Mouse (Mus musculus): ENCODE results near the gene Rcc1.

- no peak for TF ChIP-seq CTCF (IDR thresholded peaks at IDR 0.05; ENCODE audit: borderline replicate concordance, control insufficient read depth, extremely low read depth, insufficient read depth, low read length, poor library complexity)
- no peak for TF ChIP-seq POLR2A (IDR thresholded peaks at IDR 0.05; ENCODE audit: control insufficient read depth, extremely low read depth, insufficient read depth, low read length, poor library complexity)
Measured at GRCm38 (mm10) chr4:132291624-132292335, 61.6 kb downstream of the Rcc1 start.
